Mouse (Mus musculus) liver, embryonic 14.5 days (tissue): ENCODE measurements at regions not wholly inside any gene's neighbourhood (a gene's known extent, or its start where the extent isn't known, plus 50 kb on each side); places are given as distances from the start of the nearest gene placed in this dataset.

Experiments
- CTCF ChIP-seq: IDR thresholded peaks from 2 replicates; pipeline ENCODE4 v1.5.1; 2016; ENCODE audit warnings: antibody characterized with exemption, low read depth, control low read depth
- EP300 ChIP-seq: IDR thresholded peaks from 2 replicates; pipeline ENCODE4 v1.6.1; 2016; ENCODE audit warnings: antibody characterized with exemption, low read depth

DNA sequence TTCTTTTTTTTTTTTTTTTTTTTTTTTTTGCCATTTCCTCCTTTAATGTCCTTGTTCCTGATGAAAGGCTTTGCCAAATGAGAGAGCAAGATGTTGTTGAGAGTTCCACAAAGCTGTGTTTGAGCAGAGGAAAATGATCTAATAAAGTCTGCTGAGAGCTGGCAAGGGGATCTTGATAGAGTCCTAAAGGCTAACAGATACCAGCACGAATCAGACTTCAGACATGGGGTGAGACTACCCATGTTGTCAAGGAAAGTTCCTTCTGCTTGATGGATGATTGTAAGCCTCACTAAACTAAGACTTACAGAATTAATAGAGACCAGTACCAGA lies 665.2 kb upstream of the Fam92a start:
- TF ChIP-seq EP300, result no peak
- no peak for TF ChIP-seq CTCF
